Mouse (Mus musculus) midbrain, embryonic 15.5 days (tissue): ENCODE data around the gene Gm21060. TPM values are rescaled to one million over a fixed set of nuclear protein-coding genes. Genes with fewer than 3 reads are reported as not detected.
"Not testable (repeated sequence)": the region's sequence is repeated elsewhere in the genome, so short reads cannot be mapped to it uniquely, and the experiment has no call there.

Experiments used
- ATAC-seq: fragments of 200-750 bp; cut with Nextera tagmentation; replicated peaks from 2 replicates; pipeline ENCODE4 v1.8.0; 2017; ENCODE audit warnings: moderate TSS enrichment
- H3K27ac ChIP-seq: fragments of 300-500 bp; sonication (generic); 2 replicates; pipeline ENCODE4 v1.5.1; 2015; ENCODE audit warnings: mild to moderate bottlenecking, inconsistent platforms
- H3K27me3 ChIP-seq: fragments of 300-500 bp; sonication (generic); replicated peaks from 2 replicates; pipeline ENCODE4 v1.6.1; 2015; ENCODE audit warnings: inconsistent platforms
- H3K36me3 ChIP-seq: fragments of 300-500 bp; sonication (generic); replicated peaks from 2 replicates; pipeline ENCODE4 v1.6.1; 2015; ENCODE audit warnings: inconsistent platforms
- H3K4me1 ChIP-seq: fragments of 300-500 bp; sonication (generic); 2 replicates; pipeline ENCODE4 v1.6.1; 2015; ENCODE audit warnings: inconsistent platforms
- H3K4me2 ChIP-seq: fragments of 300-500 bp; sonication (generic); 2 replicates; pipeline ENCODE4 v1.6.1; 2015; ENCODE audit warnings: inconsistent platforms, mild to moderate bottlenecking, moderate library complexity
- H3K4me3 ChIP-seq: fragments of 300-500 bp; sonication (generic); 2 replicates; pipeline ENCODE4 v1.5.1; 2015; ENCODE audit warnings: mild to moderate bottlenecking, inconsistent platforms
- H3K9ac ChIP-seq: fragments of 300-500 bp; sonication (generic); 2 replicates; pipeline ENCODE4 v1.6.1; 2015; ENCODE audit warnings: mild to moderate bottlenecking, inconsistent platforms
- H3K9me3 ChIP-seq: fragments of 300-500 bp; sonication (generic); 2 replicates; pipeline ENCODE4 v1.6.1; 2016; ENCODE audit warnings: inconsistent platforms
- WGBS: fragments of 180-500 bp; shearing (Covaris S2); methylation state at CpG from one replicate; pipeline ENCODE4 v1.1.7; 2015; ENCODE audit warnings: mixed read lengths; 5-methylcytosine and 5-hydroxymethylcytosine counted together
- polyA plus RNA-seq: library from polyadenylated mRNA; unstranded; fragments of >200 nt; fragmentation: Nextera tagmentation; extraction: Ambion mirVana; gene quantifications from 2 replicates; pipeline ENCODE4 v1.2.1, GENCODE M21; 2015

Gene Gm21060
- not detected in 2 replicates for polyA plus RNA-seq

DNA sequence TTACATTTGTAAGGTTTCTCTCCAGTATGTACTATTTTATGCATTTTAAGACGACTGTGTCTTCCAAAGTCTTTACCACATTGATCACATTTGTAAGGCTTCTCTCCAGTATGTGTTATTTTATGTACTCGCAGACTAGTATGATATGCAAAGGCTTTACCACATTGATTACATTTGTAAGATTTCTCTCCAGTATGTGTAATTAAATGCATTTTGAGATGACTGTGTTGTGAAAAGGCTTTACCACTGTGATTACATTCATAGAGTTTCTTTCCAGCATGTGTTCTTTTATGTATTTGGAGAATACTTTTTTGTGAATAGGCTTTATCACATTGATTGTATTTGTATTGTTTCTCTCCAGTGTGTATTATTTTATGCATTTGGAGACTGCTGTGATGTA, at the start of gene Gm21060:
TSS of gene Gm21060 (minus strand) at position 101 of the 400 bp plus-strand sequence.
- H3K9ac ChIP-seq = no peak within 1 kb of the TSS
- no peak within 1 kb of the TSS for H3K27ac ChIP-seq
- no peak within 1 kb of the TSS for H3K4me2 ChIP-seq
- H3K9me3 ChIP-seq = no peaks in the 10 kb centered on the region
- H3K4me1 ChIP-seq = no peaks in the 10 kb centered on the region
- ATAC-seq = no peak
- H3K4me3 ChIP-seq = no peak within 1 kb of the TSS
- no peaks in the 10 kb centered on the region for H3K36me3 ChIP-seq
- 88% methylated on average over 2 of the region's 2 CpGs for WGBS
- no peaks in the 10 kb centered on the region for H3K27me3 ChIP-seq

DNA sequence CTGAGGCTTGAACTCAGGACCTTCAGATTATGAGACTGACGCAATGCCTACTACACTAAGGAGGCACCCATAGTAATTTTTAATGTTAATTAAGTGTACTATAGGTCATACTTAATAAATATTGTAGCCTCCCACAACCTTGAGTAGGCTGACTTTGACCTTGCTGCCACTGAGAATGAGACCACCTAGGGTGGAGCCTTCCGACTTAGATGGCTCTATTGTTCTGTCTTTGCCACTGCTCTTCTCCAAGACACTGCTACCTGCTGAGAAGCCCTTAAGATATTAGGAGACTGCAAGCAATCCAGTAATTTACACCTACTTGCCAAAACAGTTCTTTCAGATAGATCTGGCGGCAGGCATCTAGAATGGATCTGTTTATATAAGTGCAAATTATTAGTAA, 24.0 kb upstream of the Gm21060 start:
- 84% methylated on average over 3 of the region's 3 CpGs for WGBS
- H3K9me3 ChIP-seq, H3K4me2 ChIP-seq, H3K9ac ChIP-seq, ATAC-seq, H3K27me3 ChIP-seq, H3K4me3 ChIP-seq, H3K4me1 ChIP-seq, H3K36me3 ChIP-seq, H3K27ac ChIP-seq: not testable (repeated sequence)

DNA sequence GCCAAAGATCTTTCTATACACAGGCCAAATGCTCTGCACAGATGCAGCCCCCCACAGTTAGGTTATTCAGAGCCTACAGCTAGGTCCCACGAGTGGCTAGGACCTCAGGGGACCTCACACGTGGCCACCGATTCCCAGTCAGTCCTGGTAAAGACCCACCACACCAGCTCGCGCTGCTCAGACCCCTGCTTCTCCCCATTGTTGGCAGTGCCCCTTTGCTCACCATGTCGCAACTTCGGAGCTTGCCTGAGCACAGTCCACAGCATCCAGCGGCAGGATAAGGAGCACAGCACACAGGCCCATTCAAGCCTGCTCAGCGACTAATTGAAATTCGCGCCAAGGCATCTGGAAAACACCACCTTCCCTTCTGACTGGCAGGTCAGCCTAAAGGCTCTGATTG, 16.3 kb upstream of the Gm21060 start:
- WGBS = 25% methylated on average over 11 of the region's 11 CpGs
- H3K4me1 ChIP-seq, H3K27me3 ChIP-seq, H3K27ac ChIP-seq, H3K9me3 ChIP-seq, H3K9ac ChIP-seq, H3K4me3 ChIP-seq, ATAC-seq, H3K4me2 ChIP-seq, H3K36me3 ChIP-seq: not testable (repeated sequence)

DNA sequence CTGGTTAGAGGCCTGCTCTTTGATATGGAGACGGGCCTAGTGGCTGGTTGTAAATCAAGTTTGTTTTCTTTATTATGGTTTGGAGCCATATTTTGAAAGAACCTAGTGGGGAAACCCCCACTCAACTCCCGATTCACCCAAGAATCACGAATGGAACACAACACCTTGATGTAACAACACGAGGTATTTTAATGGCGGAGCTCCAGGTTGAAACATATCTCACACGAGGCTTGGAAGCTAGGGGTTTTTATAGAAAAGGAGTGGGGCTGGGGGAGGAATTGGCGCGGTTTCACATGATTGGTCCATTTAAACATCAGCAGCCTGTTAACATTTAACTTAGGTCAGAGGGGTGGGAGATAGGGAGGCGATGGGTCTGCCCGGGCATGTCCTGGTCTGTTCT, 15.5 kb upstream of the Gm21060 start:
- not testable (repeated sequence) for H3K9ac ChIP-seq, H3K9me3 ChIP-seq, H3K27ac ChIP-seq, H3K36me3 ChIP-seq, H3K4me3 ChIP-seq, H3K27me3 ChIP-seq, H3K4me2 ChIP-seq, ATAC-seq, H3K4me1 ChIP-seq
- WGBS = 93% methylated on average over 10 of the region's 10 CpGs

DNA sequence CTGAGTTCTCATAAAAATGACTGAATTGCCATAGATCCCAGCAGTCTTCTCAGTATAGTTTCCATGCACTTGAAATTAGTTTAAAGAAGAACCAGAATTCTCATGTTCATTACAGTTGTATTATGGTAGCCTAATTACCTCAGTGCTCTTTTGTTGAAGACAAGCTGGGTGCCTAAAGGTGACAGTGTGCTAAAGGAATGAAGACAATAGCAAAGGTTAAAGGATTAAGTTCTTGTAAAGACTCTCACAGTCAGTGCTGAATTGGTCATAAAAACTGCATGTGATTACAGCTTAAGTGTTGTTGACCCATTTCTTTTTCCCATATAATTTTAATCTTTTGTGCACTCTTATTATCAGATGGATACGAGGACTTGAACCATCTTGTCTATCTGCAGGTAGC, 11.2 kb upstream of the Gm21060 start:
- H3K9me3 ChIP-seq, H3K27me3 ChIP-seq, H3K27ac ChIP-seq, H3K36me3 ChIP-seq, H3K9ac ChIP-seq, H3K4me3 ChIP-seq, H3K4me1 ChIP-seq, H3K4me2 ChIP-seq, ATAC-seq: not testable (repeated sequence)
- WGBS = 58% methylated on average over 1 of the region's 1 CpGs

DNA sequence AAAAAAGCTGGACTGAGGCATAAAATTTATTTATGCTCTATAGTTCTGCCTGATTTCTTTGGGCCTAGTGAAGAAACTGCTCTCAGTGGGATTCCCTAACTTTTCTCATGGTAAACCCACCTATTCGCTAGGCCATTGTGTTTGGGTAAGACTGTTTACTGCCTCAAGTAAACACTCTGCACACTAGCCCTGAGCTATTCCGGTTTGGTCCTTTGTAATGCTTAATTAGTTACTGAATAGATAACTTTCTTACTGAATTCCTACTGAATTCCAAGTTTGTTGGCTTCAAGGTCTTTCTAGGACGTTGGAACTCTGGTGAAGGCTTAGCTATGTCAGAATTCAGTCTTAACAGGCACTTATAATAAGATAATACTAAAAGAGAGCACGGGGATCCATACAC, 11.8 kb downstream of the Gm21060 start:
- not testable (repeated sequence) for H3K36me3 ChIP-seq, H3K4me1 ChIP-seq, H3K9me3 ChIP-seq, H3K27ac ChIP-seq, H3K4me2 ChIP-seq, H3K4me3 ChIP-seq, H3K9ac ChIP-seq, H3K27me3 ChIP-seq, ATAC-seq
- 86% methylated on average over 4 of the region's 4 CpGs for WGBS

DNA sequence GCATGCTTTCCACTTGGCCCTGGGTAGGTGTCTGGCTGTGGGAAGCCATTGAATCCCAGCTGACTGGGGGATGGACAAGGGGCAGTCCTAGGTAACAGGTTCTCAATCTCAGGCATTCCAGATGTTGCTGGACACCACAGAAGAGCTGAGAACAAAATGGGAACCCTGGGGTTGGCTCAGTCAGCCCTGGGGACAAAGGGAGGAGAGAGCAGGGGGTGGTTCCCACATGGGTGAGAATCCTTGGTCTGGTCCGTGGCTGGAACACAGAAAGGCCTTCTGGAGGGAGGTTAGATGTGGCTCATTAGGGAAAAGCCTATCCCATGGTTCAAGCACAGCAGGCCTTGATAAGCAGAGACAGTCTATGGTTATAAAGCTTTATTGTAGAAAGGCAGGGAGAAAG, 13.3 kb downstream of the Gm21060 start:
- ATAC-seq = no peak
- H3K4me2 ChIP-seq = no peak overlapping the region
- no peak overlapping the region for H3K27ac ChIP-seq
- no peaks in the 10 kb centered on the region for H3K4me1 ChIP-seq
- no peaks in the 10 kb centered on the region for H3K9me3 ChIP-seq
- H3K4me3 ChIP-seq = no peak overlapping the region
- no peaks in the 10 kb centered on the region for H3K36me3 ChIP-seq
- WGBS = 51% methylated on average over 1 of the region's 1 CpGs
- H3K27me3 ChIP-seq = no peaks in the 10 kb centered on the region
- no peak overlapping the region for H3K9ac ChIP-seq

DNA sequence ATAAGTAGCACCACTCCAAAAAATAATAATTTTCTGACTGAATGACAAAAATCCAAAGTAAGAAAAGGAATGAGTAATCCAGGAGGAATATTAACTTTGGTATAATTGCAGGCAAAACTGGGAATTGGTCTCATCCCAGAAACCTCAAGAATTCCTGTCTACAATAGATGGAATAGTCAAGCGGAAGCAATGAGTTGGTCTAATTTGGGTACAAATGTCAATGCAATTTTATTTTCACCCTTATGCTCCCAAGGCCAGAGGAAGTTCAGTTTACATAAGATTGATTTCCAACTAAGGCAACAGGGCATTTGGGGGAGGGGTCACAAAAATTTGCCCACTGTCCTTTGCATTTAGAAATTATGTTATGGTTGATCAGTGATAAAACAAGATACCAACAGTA, 21.4 kb downstream of the Gm21060 start:
- Histone ChIP-seq H3K4me2 (no peak overlapping the region), H3K9me3 (no peaks in the 10 kb centered on the region), H3K36me3 (no peaks in the 10 kb centered on the region), H3K4me3 (no peak overlapping the region), H3K4me1 (no peaks in the 10 kb centered on the region), H3K9ac (no peak overlapping the region), H3K27me3 (no peaks in the 10 kb centered on the region), H3K27ac (no peak overlapping the region)
- no peak for ATAC-seq
- WGBS = 93% methylated on average over 1 of the region's 1 CpGs

DNA sequence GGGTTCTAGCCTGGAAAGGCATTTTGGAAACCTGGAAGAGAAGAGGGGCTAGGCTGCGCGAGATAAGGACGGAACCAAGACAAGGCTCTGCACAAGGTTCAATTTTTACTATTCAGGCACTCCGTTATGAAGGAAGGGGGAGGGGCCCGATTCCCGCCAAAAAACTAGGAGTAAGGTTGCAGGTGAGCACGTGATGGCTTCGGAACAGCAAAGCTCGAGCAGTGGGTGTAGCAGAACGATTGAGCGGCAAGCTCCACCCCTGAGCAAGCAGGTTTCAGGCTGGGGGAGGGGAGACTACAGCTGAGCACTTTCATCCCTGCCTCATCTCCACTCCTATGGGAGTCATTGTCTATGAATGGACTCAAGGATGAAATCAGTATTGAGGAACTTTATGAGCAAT, 27.7 kb downstream of the Gm21060 start:
- WGBS = 40% methylated on average over 11 of the region's 11 CpGs
- not testable (repeated sequence) for H3K9me3 ChIP-seq, H3K27ac ChIP-seq, H3K4me3 ChIP-seq, H3K4me1 ChIP-seq, H3K4me2 ChIP-seq, H3K27me3 ChIP-seq, H3K9ac ChIP-seq, ATAC-seq, H3K36me3 ChIP-seq

DNA sequence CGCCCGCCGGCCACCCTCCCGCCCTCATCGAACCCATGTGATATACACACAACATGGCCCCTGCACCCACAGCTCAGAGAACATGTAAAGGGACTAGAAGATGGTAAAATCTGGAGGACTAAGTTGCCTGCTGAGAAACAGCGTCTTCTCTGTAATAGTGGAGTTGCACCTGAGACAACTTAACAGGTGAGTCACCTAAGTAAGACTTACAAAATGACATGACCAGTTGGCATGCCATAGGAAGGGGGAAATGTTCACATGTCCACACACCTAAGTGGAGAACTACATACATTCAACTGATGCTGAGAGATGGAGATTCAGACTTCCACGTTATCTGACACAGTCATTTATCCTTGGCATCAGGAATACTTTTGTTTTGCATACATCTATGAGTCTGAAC, 29.7 kb downstream of the Gm21060 start:
- no peak for ATAC-seq
- H3K4me2 ChIP-seq = no peak overlapping the region
- H3K4me1 ChIP-seq = no peaks in the 10 kb centered on the region
- no peaks in the 10 kb centered on the region for H3K36me3 ChIP-seq
- 28% methylated on average over 7 of the region's 7 CpGs for WGBS
- H3K27ac ChIP-seq = no peak overlapping the region
- H3K9ac ChIP-seq = no peak overlapping the region
- no peak overlapping the region for H3K4me3 ChIP-seq
- H3K9me3 ChIP-seq = no peaks in the 10 kb centered on the region
- H3K27me3 ChIP-seq = no peaks in the 10 kb centered on the region

DNA sequence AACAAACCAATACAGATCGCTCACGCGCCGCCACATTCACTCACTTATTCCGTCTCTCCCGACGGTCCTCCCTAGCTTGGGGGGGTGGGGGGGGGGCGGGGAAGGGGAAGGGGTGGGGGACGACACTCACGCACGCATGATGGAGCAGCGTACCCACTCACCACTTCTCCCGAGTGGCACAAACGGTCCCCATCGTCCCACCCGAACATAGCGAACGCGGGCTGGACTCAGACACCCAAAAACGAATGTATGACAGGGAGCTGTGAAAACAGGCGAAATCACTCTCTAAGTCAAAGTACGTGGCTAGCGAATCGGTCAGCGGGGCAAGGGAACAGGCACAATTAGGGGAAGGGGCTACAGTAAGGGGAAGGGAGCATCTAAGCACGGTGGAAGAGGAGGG, 30.2 kb downstream of the Gm21060 start:
- no peak for ATAC-seq
- no peaks in the 10 kb centered on the region for H3K27me3 ChIP-seq
- 4% methylated on average over 26 of the region's 26 CpGs for WGBS
- no peak overlapping the region for H3K9ac ChIP-seq
- H3K4me3 ChIP-seq = no peak overlapping the region
- no peaks in the 10 kb centered on the region for H3K9me3 ChIP-seq
- H3K4me2 ChIP-seq = no peak overlapping the region
- H3K27ac ChIP-seq = no peak overlapping the region
- no peaks in the 10 kb centered on the region for H3K4me1 ChIP-seq
- no peaks in the 10 kb centered on the region for H3K36me3 ChIP-seq

DNA sequence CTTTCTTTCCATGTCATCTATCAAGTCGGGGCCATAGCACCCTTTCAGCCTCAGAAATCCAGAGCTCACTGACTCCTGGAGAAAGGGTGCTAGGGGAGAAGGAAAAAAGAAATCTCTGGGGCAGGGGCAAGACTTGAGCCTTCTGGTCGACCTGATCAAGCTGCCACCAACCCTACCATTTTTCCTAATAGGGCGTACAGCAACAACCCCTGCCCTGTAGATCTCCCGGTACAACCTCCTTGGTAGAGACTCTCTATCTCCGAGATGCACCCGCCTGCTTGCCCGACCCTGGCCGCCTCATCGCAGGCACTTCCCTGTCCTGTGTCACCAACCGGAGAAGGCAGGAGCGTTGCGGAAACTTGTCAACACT, 30.6 kb downstream of the Gm21060 start:
- no peak for ATAC-seq
- no peaks in the 10 kb centered on the region for H3K9me3 ChIP-seq
- H3K4me3 ChIP-seq = no peak overlapping the region
- H3K27ac ChIP-seq = no peak overlapping the region
- no peak overlapping the region for H3K4me2 ChIP-seq
- H3K4me1 ChIP-seq = no peaks in the 10 kb centered on the region
- H3K27me3 ChIP-seq = no peaks in the 10 kb centered on the region
- H3K9ac ChIP-seq = no peak overlapping the region
- H3K36me3 ChIP-seq = no peaks in the 10 kb centered on the region
- WGBS = 2% methylated on average over 12 of the region's 12 CpGs

DNA sequence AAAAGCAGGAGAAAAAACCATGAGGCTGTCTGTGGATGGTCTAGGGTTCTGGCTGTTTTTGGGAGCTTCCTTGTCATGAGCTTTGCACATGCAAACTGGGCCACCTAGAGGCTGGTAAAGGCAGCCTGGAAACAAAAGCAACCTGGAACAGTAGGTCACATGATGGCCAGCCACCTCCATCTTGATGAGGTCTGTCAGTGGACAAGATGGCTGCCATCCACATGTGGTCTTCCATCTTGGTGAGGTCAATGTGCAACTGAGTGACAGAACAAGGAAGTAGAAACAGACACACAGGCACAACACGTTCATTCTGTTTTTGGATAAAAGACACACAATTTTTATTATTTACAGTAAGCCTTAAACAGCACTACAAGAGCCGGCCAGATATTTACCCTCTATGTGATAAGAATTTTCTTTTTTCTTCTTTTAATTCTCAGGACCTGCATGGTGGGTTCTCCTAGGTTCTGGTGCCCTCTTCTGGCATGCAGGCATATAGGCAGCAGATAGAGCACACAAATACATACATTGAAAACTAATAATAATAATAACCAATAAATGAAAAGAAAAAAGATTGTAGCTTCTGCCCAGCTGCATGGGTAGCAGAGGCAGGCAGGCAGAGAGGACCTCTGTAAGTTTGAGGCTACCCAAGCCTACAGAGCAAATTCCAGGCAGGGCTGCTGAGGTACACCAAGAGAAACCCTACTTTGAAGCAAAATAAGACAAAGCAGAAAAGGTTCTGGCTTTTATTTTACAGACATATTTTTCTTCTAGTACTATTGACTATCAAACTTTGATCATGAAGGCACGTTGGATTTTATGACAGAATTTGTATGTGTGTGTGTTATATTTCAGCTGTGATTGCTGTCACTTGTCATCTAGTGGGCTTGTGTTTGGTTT, 31.3 kb downstream of the Gm21060 start:
- H3K36me3 ChIP-seq = no peaks in the 10 kb centered on the region
- H3K27me3 ChIP-seq = no peaks in the 10 kb centered on the region
- 0 out of 2 replicates have a peak overlapping the region, but pooled peaks have one; percentile 17 for H3K27ac ChIP-seq
- no peak overlapping the region for H3K4me2 ChIP-seq
- no peak overlapping the region for H3K9ac ChIP-seq
- WGBS = 27% methylated on average over 3 of the region's 3 CpGs
- no peak overlapping the region for H3K4me3 ChIP-seq
- no peaks in the 10 kb centered on the region for H3K9me3 ChIP-seq
- no peaks in the 10 kb centered on the region for H3K4me1 ChIP-seq
- peak; percentile 68 for ATAC-seq
